Mouse (Mus musculus) megakaryocyte, embryonic 14.5 days (primary cell): ENCODE measurements around the gene Tmem101. TPM values are rescaled to one million over a fixed set of nuclear protein-coding genes. Genes with fewer than 3 reads are reported as not detected.

ENCODE experiments used
- H3K27me3 ChIP-seq: replicated peaks from 2 replicates; pipeline ENCODE3; 2012; ENCODE audit warnings: inconsistent platforms
- H3K36me3 ChIP-seq: replicated peaks from 2 replicates; pipeline ENCODE3; 2012; ENCODE audit warnings: low read length, inconsistent platforms, mixed read lengths
- H3K4me1 ChIP-seq: 2 replicates; pipeline ENCODE4 v1.6.1; 2012; ENCODE audit warnings: inconsistent platforms
- H3K4me3 ChIP-seq: replicated peaks from 2 replicates; pipeline ENCODE3; 2012; ENCODE audit warnings: moderate library complexity, mild to moderate bottlenecking, inconsistent platforms
- H3K9me3 ChIP-seq: 2 replicates; pipeline ENCODE4 v1.6.1; 2012; ENCODE audit warnings: inconsistent platforms
- FLI1 ChIP-seq: IDR thresholded peaks from 2 replicates; pipeline ENCODE4 v1.6.1; 2012; ENCODE audit warnings: low read length, inconsistent platforms, mixed read lengths
- GATA1 ChIP-seq: IDR thresholded peaks from 3 replicates; pipeline ENCODE4 v1.6.1; 2012; ENCODE audit warnings: mixed read lengths, low read length, inconsistent platforms, borderline replicate concordance
- polyA plus RNA-seq: library from polyadenylated mRNA; stranded (reverse); fragments of >175 nt; gene quantifications from 2 replicates; pipeline ENCODE4 v1.2.3, GENCODE M21; 2012; ENCODE audit warnings: low replicate concordance; ENCODE audit not compliant: insufficient read depth

Tmem101 gene
- polyA plus RNA-seq, 1 experiment, result 13.5 TPM

GRCm38 (mm10) chr11:102134516-102134915 lies 21.7 kb downstream of the Tmem101 start:
- peaks cover 54% of the 10 kb centered on the region for H3K27me3 ChIP-seq
- peaks cover 17% of the 10 kb centered on the region for H3K4me1 ChIP-seq
- no peak for TF ChIP-seq GATA1
- no peak for TF ChIP-seq FLI1
- H3K9me3 ChIP-seq, result no peaks in the 10 kb centered on the region
- no peaks in the 10 kb centered on the region for H3K36me3 ChIP-seq
- no peak overlapping the region for H3K4me3 ChIP-seq

GRCm38 (mm10) chr11:102117386-102117785 lies 38.8 kb downstream of the Tmem101 start:
- H3K36me3 ChIP-seq, result no peaks in the 10 kb centered on the region
- H3K4me1 ChIP-seq, result no peaks in the 10 kb centered on the region
- TF ChIP-seq GATA1 (no peak), FLI1 (no peak)
- H3K9me3 ChIP-seq, result peaks cover 8% of the 10 kb centered on the region
- no peak overlapping the region for H3K4me3 ChIP-seq
- peaks cover 42% of the 10 kb centered on the region for H3K27me3 ChIP-seq

DNA sequence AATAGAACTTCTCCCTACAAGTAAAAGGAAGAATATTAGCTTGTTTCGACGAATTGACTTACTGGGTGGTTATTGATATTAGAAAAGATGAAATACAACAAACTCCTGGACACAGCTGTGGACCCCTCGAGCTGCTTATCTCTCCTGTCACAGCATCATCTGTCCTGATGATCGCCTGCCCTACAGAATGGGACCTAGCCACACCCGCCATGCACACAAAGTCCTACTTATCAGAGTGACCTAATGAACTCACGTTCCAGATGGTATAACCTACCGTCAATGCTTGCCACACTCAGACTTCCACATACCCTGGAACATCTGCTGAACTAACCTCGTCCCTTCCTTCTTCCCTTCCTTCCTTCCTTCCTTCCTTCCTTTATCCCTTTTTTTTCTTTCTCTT lies 40.0 kb downstream of the Tmem101 start:
- no peak for TF ChIP-seq GATA1
- TF ChIP-seq FLI1, result no peak
- Histone ChIP-seq H3K9me3 (peaks cover 12% of the 10 kb centered on the region), H3K36me3 (no peaks in the 10 kb centered on the region), H3K4me3 (no peak overlapping the region), H3K4me1 (no peaks in the 10 kb centered on the region), H3K27me3 (peaks cover 46% of the 10 kb centered on the region)

DNA sequence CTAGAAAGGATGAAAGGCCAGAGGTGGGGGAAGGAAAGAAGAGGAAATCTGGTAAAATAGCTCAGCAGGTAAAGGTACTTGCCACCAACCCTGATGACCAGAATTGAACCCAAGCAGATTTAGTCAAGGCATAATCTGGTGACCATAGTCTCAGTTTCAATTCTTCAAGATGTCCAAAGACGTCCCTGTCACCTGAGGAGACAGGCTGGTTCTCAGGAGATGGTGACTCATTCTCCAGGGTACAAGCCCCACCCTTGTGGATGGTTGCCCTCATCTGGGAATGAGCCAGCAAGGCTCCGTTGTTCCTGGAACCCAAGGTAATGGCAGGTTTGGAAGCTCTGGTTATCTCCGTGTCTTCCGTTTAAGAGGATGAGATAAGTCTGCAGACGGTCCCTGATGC lies 44.6 kb downstream of the Tmem101 start:
- H3K36me3 ChIP-seq, result no peaks in the 10 kb centered on the region
- no peak overlapping the region for H3K4me3 ChIP-seq
- H3K4me1 ChIP-seq, result peaks cover 6% of the 10 kb centered on the region; the same call in 1 of the 2 replicates
- peaks cover 7% of the 10 kb centered on the region; the same call in 1 of the 2 replicates for H3K9me3 ChIP-seq
- no peak for TF ChIP-seq GATA1
- no peak for TF ChIP-seq FLI1
- H3K27me3 ChIP-seq, result peaks cover 73% of the 10 kb centered on the region

- H3K9me3 ChIP-seq, result peaks cover 7% of the 10 kb centered on the region; the same call in 1 of the 2 replicates
- no peak within 1 kb of the TSS for H3K4me3 ChIP-seq
- TF ChIP-seq GATA1 (no peak), FLI1 (no peak)
- no peaks in the 10 kb centered on the region for H3K36me3 ChIP-seq
- H3K27me3 ChIP-seq, result peaks cover 87% of the 10 kb centered on the region
- peaks cover 15% of the 10 kb centered on the region for H3K4me1 ChIP-seq
Observed at GRCm38 (mm10) chr11:102107732-102108131, 48.5 kb downstream of the Tmem101 start, which contains the start of gene Pyy. Gene Pyy (minus strand): TSS chr11:102107832.

- no peaks in the 10 kb centered on the region for H3K36me3 ChIP-seq
Observed at GRCm38 (mm10) chr11:102106911-102107310, 49.3 kb downstream of the Tmem101 start.

More at GRCm38 (mm10) chr11:102106911-102107310, 49.3 kb downstream of the Tmem101 start:
- Histone ChIP-seq H3K4me1 (peaks cover 24% of the 10 kb centered on the region), H3K4me3 (no peak overlapping the region), H3K9me3 (peaks cover 7% of the 10 kb centered on the region; the same call in 1 of the 2 replicates), H3K27me3 (peaks cover 93% of the 10 kb centered on the region)
- TF ChIP-seq GATA1, result no peak
- TF ChIP-seq FLI1, result no peak

Other genes with a start within 250 kb of the Tmem101 start
- gene Sost, start 189.4 kb downstream of the Tmem101 start, polyA plus RNA-seq, result not detected in 2 replicates
- not detected in 2 replicates for gene Cfap97d1, start 172.1 kb downstream of the Tmem101 start, polyA plus RNA-seq
- gene Dusp3, start 169.4 kb downstream of the Tmem101 start, polyA plus RNA-seq, result 47.3 and 165 TPM in 2 replicates
- not detected in 2 replicates for gene Mpp3, start 127.9 kb downstream of the Tmem101 start, polyA plus RNA-seq
- gene Cd300lg, start 114.9 kb downstream of the Tmem101 start, polyA plus RNA-seq, result not detected in 2 replicates
- gene Mpp2, start 67.9 kb downstream of the Tmem101 start, polyA plus RNA-seq, result 7.0 and 10.2 TPM in 2 replicates
- gene Ppy, start 55.1 kb downstream of the Tmem101 start, polyA plus RNA-seq, result 2.3 TPM in 1 of 2 replicates, not detected in the other
- not detected in 2 replicates for gene Pyy, start 48.6 kb downstream of the Tmem101 start, polyA plus RNA-seq
- gene Nags, start 10.9 kb downstream of the Tmem101 start, polyA plus RNA-seq, result not detected in 2 replicates
- gene Lsm12, start 28.9 kb upstream of the Tmem101 start, polyA plus RNA-seq, result 36.7 and 120 TPM in 2 replicates
- gene G6pc3, start 33.2 kb upstream of the Tmem101 start, polyA plus RNA-seq, result 32.9 and 73.3 TPM in 2 replicates
- 384 and 644 TPM in 2 replicates for gene Hdac5, start 73.8 kb upstream of the Tmem101 start, polyA plus RNA-seq
- gene BC030867, start 92.5 kb upstream of the Tmem101 start, polyA plus RNA-seq, result 2.6 and 4.2 TPM in 2 replicates
- gene Asb16, start 112.3 kb upstream of the Tmem101 start, polyA plus RNA-seq, result not detected in 2 replicates
- gene Tmub2, start 128.5 kb upstream of the Tmem101 start, polyA plus RNA-seq, result 46.7 and 48.3 TPM in 2 replicates
- 64.8 and 80.0 TPM in 2 replicates for gene Atxn7l3, start 140.2 kb upstream of the Tmem101 start, polyA plus RNA-seq
- 46.9 and 85.8 TPM in 2 replicates for gene Ubtf, start 163.3 kb upstream of the Tmem101 start, polyA plus RNA-seq
- 0.13 and 2.8 TPM in 2 replicates for gene Slc4a1, start 209.8 kb upstream of the Tmem101 start, polyA plus RNA-seq
- gene Rundc3a, start 237.0 kb upstream of the Tmem101 start, polyA plus RNA-seq, result 3.8 and 6.6 TPM in 2 replicates